In genomic region chr9:21425556-21425945, GRCm38 (mm10) we compare ENCODE assay signal across 8 mouse cellular contexts. TPM values are rescaled to one million over a fixed set of nuclear protein-coding genes. Genes with fewer than 3 reads are reported as not detected.
DNase-seq lines count a peak whose midpoint lies in the region; ATAC-seq and TF ChIP-seq lines count a peak whose summit lies in the region.

No protein-coding gene starts in this region.

- TF ChIP-seq CTCF in layer of hippocampus, adult 2 months (conservative IDR thresholded peaks at IDR 0.05) = no peak
- TF ChIP-seq CTCF in cerebellum, adult 2 months (IDR thresholded peaks at IDR 0.05; ENCODE audit: borderline replicate concordance, insufficient read depth, low read depth, low read length) = no peak

- no peak for TF ChIP-seq POLR2A in cerebellum, adult 2 months (IDR thresholded peaks at IDR 0.05; ENCODE audit: borderline replicate concordance, insufficient read depth, low read length)

- H3K4me2 ChIP-seq in hindbrain, embryonic 12.5 days (replicated peaks) = peak overlapping the region; percentile 85
- H3K4me2 ChIP-seq in midbrain, embryonic 13.5 days (replicated peaks) = peak overlapping the region; percentile 95

- peak overlapping the region; percentile 90 for H3K9ac ChIP-seq in hindbrain, embryonic 12.5 days
- H3K9ac ChIP-seq in midbrain, embryonic 13.5 days (replicated peaks) = peak overlapping the region; percentile 91

- H3K27me3 ChIP-seq in cerebellum, adult 2 months (ENCODE audit: control insufficient read depth, insufficient read depth, low read length) = no peaks in the 10 kb centered on the region
- H3K27me3 ChIP-seq in hindbrain, embryonic 12.5 days = no peaks in the 10 kb centered on the region
- H3K27me3 ChIP-seq in midbrain, embryonic 13.5 days = no peaks in the 10 kb centered on the region

- H3K4me3 ChIP-seq in layer of hippocampus, adult 2 months = peak overlapping the region; percentile 100
- peak overlapping the region; percentile 83 for H3K4me3 ChIP-seq in cerebellum, adult 2 months (replicated peaks; ENCODE audit: insufficient read depth, low read depth, low read length)
- H3K4me3 ChIP-seq in hindbrain, embryonic 12.5 days = peak overlapping the region; percentile 90
- peak overlapping the region; percentile 93 for H3K4me3 ChIP-seq in midbrain, embryonic 13.5 days (replicated peaks)

- peaks cover 31% of the 10 kb centered on the region for H3K4me1 ChIP-seq in cerebellum, adult 2 months (ENCODE audit: control insufficient read depth, insufficient read depth, low read length)
- peaks cover 28% of the 10 kb centered on the region for H3K4me1 ChIP-seq in hindbrain, embryonic 12.5 days
- peaks cover 27% of the 10 kb centered on the region for H3K4me1 ChIP-seq in midbrain, embryonic 13.5 days (replicated peaks)

- WGBS in cerebellum, adult 2 months = 0% methylated on average over 6 of the region's 6 CpGs
- 9% methylated on average over 6 of the region's 6 CpGs for WGBS in hindbrain, embryonic 12.5 days
- 15% methylated on average over 6 of the region's 6 CpGs for WGBS in midbrain, embryonic 13.5 days

- ATAC-seq in hindbrain, embryonic 12.5 days (ENCODE audit: low FRiP score) = no peak
- no peak for ATAC-seq in midbrain, embryonic 13.5 days

- H3K9me3 ChIP-seq in hindbrain, embryonic 12.5 days (replicated peaks) = no peaks in the 10 kb centered on the region
- H3K9me3 ChIP-seq in midbrain, embryonic 13.5 days = no peaks in the 10 kb centered on the region

- peak overlapping the region; percentile 95 for H3K27ac ChIP-seq in layer of hippocampus, adult 2 months
- peak overlapping the region; percentile 15 for H3K27ac ChIP-seq in cerebellum, adult 2 months (ENCODE audit: insufficient read depth, low read length)
- no peak overlapping the region for H3K27ac ChIP-seq in hindbrain, embryonic 12.5 days
- H3K27ac ChIP-seq in midbrain, embryonic 13.5 days = peak overlapping the region; percentile 85; the same call in 1 of the 2 replicates

- DNase-seq in layer of hippocampus, adult 2 months (ENCODE audit: low spot score in 2 of 2) = no peak
- no peak for DNase-seq in layer of hippocampus, adult 18-20 months (ENCODE audit: low spot score in 2 of 2)
- peak; percentile 66 to 79 for DNase-seq in cerebellum, adult 2 months
- no peak for DNase-seq in thymus, adult 18-20 months
- DNase-seq in urinary bladder, postnatal 25 days (ENCODE audit: low spot score) = no peak
- DNase-seq in adrenal gland, postnatal 25 days = no peak

- peaks cover 10% of the 10 kb centered on the region for H3K36me3 ChIP-seq in hindbrain, embryonic 12.5 days
- peaks cover 9% of the 10 kb centered on the region for H3K36me3 ChIP-seq in midbrain, embryonic 13.5 days

RNA-seq across cellular contexts. Expression of gene Dnm2, which starts 0.8 kb away (rescaled TPM):
- 10 to 100 TPM; 58.0 to 69.6 TPM for total RNA-seq in layer of hippocampus, adult 2 months (2021)
- 10 to 100 TPM; 59.8 to 59.9 TPM for total RNA-seq in layer of hippocampus, adult 18-20 months (2021)
- 66.9 and 68.6 TPM in 2 replicates for polyA plus RNA-seq in cerebellum, adult 2 months (2012; rRNA removed)
- 81.0 and 83.9 TPM in 2 replicates for polyA plus RNA-seq in hindbrain, embryonic 12.5 days (2016; fragmentation: Nextera tagmentation; extraction: Ambion mirVana)
- 66.9 and 71.8 TPM in 2 replicates for polyA plus RNA-seq in midbrain, embryonic 13.5 days (2015; fragmentation: Nextera tagmentation; extraction: Ambion mirVana)
- 110 and 126 TPM in 2 replicates for total RNA-seq in adrenal gland, postnatal 25 days (2021)

RNA-seq across cellular contexts. Expression of gene Qtrt1, which starts 13.9 kb away (rescaled TPM):
- total RNA-seq in layer of hippocampus, adult 2 months (2021) = 10 to 100 TPM; 31.2 to 46.2 TPM
- 10 to 100 TPM; 26.0 to 36.4 TPM for total RNA-seq in layer of hippocampus, adult 18-20 months (2021)
- polyA plus RNA-seq in cerebellum, adult 2 months (2012; rRNA removed) = 37.5 and 39.5 TPM in 2 replicates
- polyA plus RNA-seq in hindbrain, embryonic 12.5 days (2016; fragmentation: Nextera tagmentation; extraction: Ambion mirVana) = 42.1 and 47.8 TPM in 2 replicates
- 52.3 and 53.0 TPM in 2 replicates for polyA plus RNA-seq in midbrain, embryonic 13.5 days (2015; fragmentation: Nextera tagmentation; extraction: Ambion mirVana)
- 17.0 and 25.1 TPM in 2 replicates for total RNA-seq in adrenal gland, postnatal 25 days (2021)

RNA-seq across cellular contexts. Expression of gene Ilf3, which starts 57.9 kb away (rescaled TPM):
- 100 to 1,000 TPM; 106 to 108 TPM for total RNA-seq in layer of hippocampus, adult 2 months (2021)
- 100 to 1,000 TPM in 1 of 2 experiments, 10 to 100 TPM in 1; 99.2 to 101 TPM for total RNA-seq in layer of hippocampus, adult 18-20 months (2021)
- 81.0 and 81.1 TPM in 2 replicates for polyA plus RNA-seq in cerebellum, adult 2 months (2012; rRNA removed)
- polyA plus RNA-seq in hindbrain, embryonic 12.5 days (2016; fragmentation: Nextera tagmentation; extraction: Ambion mirVana) = 283 and 294 TPM in 2 replicates
- 312 and 327 TPM in 2 replicates for polyA plus RNA-seq in midbrain, embryonic 13.5 days (2015; fragmentation: Nextera tagmentation; extraction: Ambion mirVana)
- 68.9 and 69.5 TPM in 2 replicates for total RNA-seq in adrenal gland, postnatal 25 days (2021)

Comparison
In these comparisons a context has a peak if more than half of its experiments do, and no peak if none do; other contexts are left out.
1. DNase-seq: peak in cerebellum, adult 2 months (2 of 2); none in layer of hippocampus, adult 2 months (0 of 2), layer of hippocampus, adult 18-20 months (0 of 2), thymus, adult 18-20 months (0 of 2), urinary bladder, postnatal 25 days (single experiment) and adrenal gland, postnatal 25 days (single experiment).
2. Peak in every context shown above with its lines, with median percentiles within 50 percentile points of each other: H3K4me3 ChIP-seq.